Mouse (Mus musculus): ENCODE results near the gene Vmn2r63. TPM values are rescaled to one million over a fixed set of nuclear protein-coding genes. Genes with fewer than 3 reads are reported as not detected.

The Vmn2r63 gene
- not detected in 2 replicates for polyA plus RNA-seq (2012; ENCODE audit: low replicate concordance)

GRCm38 (mm10) chr7:42933722-42934121 is at the start of gene Vmn2r63:
Vmn2r63 (minus strand) TSS chr7:42933822.

GRCm38 (mm10) chr7:42866801-42867458 is 66.7 kb downstream of the Vmn2r63 start, which contains the start of gene Gm2381:
Gm2381 (minus strand) TSS chr7:42867234.

Other genes with a start within 250 kb of the Vmn2r63 start
- gene Zfp975, start 241.1 kb downstream of the Vmn2r63 start, polyA plus RNA-seq (2012; ENCODE audit: low replicate concordance), result not detected in 2 replicates
- not detected in 2 replicates for gene Gm17067, start 206.8 kb downstream of the Vmn2r63 start, polyA plus RNA-seq (2012; ENCODE audit: low replicate concordance)
- gene Vmn2r62, start 140.3 kb downstream of the Vmn2r63 start, polyA plus RNA-seq (2012; ENCODE audit: low replicate concordance), result not detected in 2 replicates
- not detected in 2 replicates for gene Gm2381, start 66.6 kb downstream of the Vmn2r63 start, polyA plus RNA-seq (2012; ENCODE audit: low replicate concordance)
- gene Gm9268, start 84.9 kb upstream of the Vmn2r63 start, polyA plus RNA-seq (2012; ENCODE audit: low replicate concordance), result not detected in 2 replicates
- not detected in 2 replicates for gene Zfp936, start 180.4 kb upstream of the Vmn2r63 start, polyA plus RNA-seq (2012; ENCODE audit: low replicate concordance)

All from leukemia stem cell, adult 10-12 weeks (primary cell).